Mouse (Mus musculus): ENCODE measurements around the gene Hamp. TPM values are rescaled to one million over a fixed set of nuclear protein-coding genes. Genes with fewer than 3 reads are reported as not detected.

Gene Hamp
- 1.7 and 3.2 TPM in 2 replicates for polyA plus RNA-seq (2012; rRNA removed)

DNA sequence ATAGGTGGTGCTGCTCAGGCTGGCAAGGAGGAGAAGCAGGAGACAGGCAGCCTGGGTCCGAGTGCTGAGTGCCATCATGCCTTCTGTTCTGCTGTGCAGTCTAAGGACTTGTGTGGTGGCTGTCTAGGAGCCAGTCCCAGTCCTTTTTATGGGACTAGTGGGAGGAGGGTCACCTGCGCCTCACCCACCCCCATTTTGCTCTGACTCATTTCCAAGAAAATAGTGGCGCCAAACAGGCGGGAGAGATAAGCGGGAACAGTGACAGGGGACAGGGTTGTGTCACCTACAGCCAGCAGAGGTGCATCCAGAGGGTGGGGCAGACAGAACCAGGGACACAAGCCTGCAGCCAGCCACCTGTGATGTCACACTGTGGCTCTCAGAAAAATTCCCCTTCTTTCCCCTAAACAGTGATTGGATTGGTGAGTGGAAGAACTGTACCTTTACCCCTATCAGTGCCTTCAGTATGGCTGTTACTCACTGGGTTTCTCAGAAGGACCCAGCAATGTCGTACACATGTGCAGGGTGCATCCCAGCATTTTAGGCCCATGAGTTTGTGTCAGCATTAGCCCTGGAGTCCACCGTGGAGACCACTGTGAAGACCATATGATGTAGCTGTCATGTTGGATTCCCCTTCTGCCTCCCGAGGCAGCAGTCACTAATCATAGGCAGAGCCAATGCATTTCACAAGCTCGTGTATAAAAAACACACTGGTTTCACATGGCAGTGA, at the start of gene Hamp:
TSS of gene Hamp (minus strand) at position 124 of the 727 bp plus-strand sequence.
- no peak for DNase-seq (ENCODE audit: low read depth, low spot score)
- WGBS: 46% methylated on average over 9 of the region's 9 CpGs

DNA sequence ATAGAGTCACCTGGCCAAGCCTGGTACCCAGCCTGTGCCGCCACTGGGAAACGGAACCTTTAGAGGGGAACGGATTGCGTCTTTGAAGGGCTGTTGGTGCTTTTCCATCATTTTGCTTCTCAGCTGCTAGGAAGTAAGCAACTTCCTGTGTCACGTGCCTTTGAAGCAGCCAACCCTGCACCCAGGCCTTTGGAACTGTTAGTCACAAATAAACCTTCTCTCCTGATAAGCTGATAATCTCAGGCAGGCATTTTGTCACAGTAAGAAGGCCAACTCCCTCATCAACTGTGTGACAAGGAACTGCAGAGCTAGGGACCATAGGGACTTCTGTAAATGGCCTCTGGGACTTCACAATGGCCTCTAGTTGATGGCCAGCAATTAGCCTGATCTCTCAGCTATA, 48.3 kb upstream of the Hamp start:
- DNase-seq (ENCODE audit: low read depth, low spot score): no peak
- 72% methylated on average over 5 of the region's 5 CpGs for WGBS

GRCm38 (mm10) chr7:30988519-30989162, 44.8 kb upstream of the Hamp start:
- 88% methylated on average over 4 of the region's 4 CpGs for WGBS
- no peak for DNase-seq (ENCODE audit: low read depth, low spot score)

GRCm38 (mm10) chr7:30985357-30985756, 41.5 kb upstream of the Hamp start:
- WGBS: 84% methylated on average over 9 of the region's 9 CpGs
- no peak for DNase-seq (ENCODE audit: low read depth, low spot score)

- no peak for DNase-seq (ENCODE audit: low read depth, low spot score)
- WGBS: 90% methylated on average over 4 of the region's 4 CpGs
Observed at GRCm38 (mm10) chr7:30981703-30982102, 37.9 kb upstream of the Hamp start.

GRCm38 (mm10) chr7:30973501-30974289, 29.9 kb upstream of the Hamp start, which contains the start of gene Fam187b:
Gene Fam187b, plus strand, starts transcription at chr7:30973790.
- 1% methylated on average over 37 of the region's 37 CpGs for WGBS
- DNase-seq (ENCODE audit: low read depth, low spot score): peak; percentile 81

DNA sequence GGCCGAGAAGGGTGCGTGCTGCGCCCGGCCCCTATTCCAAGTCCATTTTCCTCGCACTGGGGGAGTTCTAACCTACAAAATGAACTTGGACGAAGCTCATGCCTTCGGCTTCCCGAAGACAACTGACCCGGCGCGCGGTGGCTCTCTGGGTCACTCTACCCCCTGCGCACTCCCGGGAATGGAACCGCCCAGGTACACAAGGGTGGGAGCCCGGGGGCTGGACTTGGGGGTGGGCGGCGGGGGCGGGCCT, 29.3 kb upstream of the Hamp start, which contains the start of gene Lsr:
TSS of gene Lsr (minus strand) at position 214 of the 250 bp plus-strand sequence.
- DNase-seq (ENCODE audit: low read depth, low spot score): no peak
- 2% methylated on average over 19 of the region's 19 CpGs for WGBS

- WGBS: 6% methylated on average over 41 of the region's 41 CpGs
- DNase-seq (ENCODE audit: low read depth, low spot score): no peak
Observed at GRCm38 (mm10) chr7:30972426-30973250, 28.8 kb upstream of the Hamp start.

- WGBS: 30% methylated on average over 15 of the region's 15 CpGs
- DNase-seq (ENCODE audit: low read depth, low spot score): no peak
Observed at GRCm38 (mm10) chr7:30971901-30972300, 28.1 kb upstream of the Hamp start.

DNA sequence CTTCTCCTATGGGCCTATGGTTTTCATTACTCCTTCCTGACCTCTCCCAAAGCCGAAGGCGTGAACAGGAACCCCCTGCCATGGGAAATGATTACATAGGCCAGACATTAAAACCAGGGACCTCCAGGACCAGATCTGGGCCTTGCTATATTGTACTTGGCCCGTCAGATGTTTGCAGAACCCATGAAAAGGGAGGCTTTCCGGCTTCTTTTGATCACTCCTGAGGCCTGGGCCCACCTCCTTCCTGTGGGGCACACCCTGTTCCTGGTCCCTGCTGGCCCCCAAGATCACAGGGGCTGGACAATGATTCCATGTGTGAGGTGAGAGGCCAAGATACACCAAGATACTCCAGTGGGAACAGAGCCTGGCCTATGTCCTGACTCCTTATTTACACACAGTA, 25.3 kb upstream of the Hamp start:
- 77% methylated on average over 4 of the region's 4 CpGs for WGBS
- no peak for DNase-seq (ENCODE audit: low read depth, low spot score)

- no peak for DNase-seq (ENCODE audit: low read depth, low spot score)
- WGBS: 93% methylated on average over 8 of the region's 8 CpGs
Observed at GRCm38 (mm10) chr7:30968611-30969010, 24.8 kb upstream of the Hamp start.

- DNase-seq (ENCODE audit: low read depth, low spot score): no peak
Observed at GRCm38 (mm10) chr7:30966657-30967056, 22.8 kb upstream of the Hamp start.

GRCm38 (mm10) chr7:30965677-30966076, 21.8 kb upstream of the Hamp start:
- 87% methylated on average over 14 of the region's 14 CpGs for WGBS
- no peak for DNase-seq (ENCODE audit: low read depth, low spot score)

More at GRCm38 (mm10) chr7:30966657-30967056, 22.8 kb upstream of the Hamp start:
- WGBS: 84% methylated on average over 3 of the region's 3 CpGs

DNA sequence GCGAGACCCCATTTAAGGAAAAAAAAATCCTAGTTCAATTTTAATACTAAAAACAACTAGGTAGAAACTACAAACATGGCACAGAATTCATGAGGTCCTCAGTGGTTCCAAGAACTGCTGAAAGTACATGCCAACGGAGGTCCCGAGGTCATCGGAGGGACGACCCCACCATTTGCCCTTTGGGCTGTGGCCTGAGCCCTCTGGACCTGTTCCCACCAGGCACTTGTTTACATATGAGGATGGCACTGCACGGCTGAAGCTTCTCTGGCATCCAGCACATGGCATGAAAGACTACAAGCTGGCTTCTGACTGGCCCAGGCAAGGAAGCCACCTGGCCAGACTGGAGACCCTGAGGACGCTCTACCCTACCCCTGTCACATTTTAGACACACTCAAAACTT, 20.5 kb upstream of the Hamp start:
- WGBS: 87% methylated on average over 7 of the region's 7 CpGs
- no peak for DNase-seq (ENCODE audit: low read depth, low spot score)

DNA sequence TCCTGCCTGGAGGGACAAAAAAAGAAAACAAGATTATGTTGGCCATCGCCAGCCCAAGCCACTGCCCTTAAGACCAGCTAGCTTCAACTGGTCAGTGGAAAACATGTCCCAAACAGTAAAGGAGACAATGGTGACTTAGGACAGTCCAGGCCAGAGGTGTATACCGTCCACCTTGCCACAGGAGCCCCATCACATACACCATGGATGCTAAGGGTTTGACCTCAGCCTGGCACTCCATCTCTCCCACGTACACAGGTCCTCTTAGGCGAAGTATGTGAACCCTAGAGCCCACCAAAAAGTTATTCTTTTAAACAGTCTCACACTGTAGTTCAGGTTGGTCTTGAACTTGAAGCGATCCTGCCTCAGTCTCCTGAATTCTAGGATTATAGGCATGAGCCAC, 19.0 kb upstream of the Hamp start:
- 92% methylated on average over 5 of the region's 5 CpGs for WGBS

GRCm38 (mm10) chr7:30959786-30960349, 16.0 kb upstream of the Hamp start:
- WGBS: 91% methylated on average over 6 of the region's 6 CpGs
- DNase-seq (ENCODE audit: low read depth, low spot score): no peak

More for the DNA sequence above, 19.0 kb upstream of the Hamp start:
- no peak for DNase-seq (ENCODE audit: low read depth, low spot score)

GRCm38 (mm10) chr7:30958866-30959487, 15.1 kb upstream of the Hamp start:
- WGBS: 95% methylated on average over 9 of the region's 9 CpGs
- no peak for DNase-seq (ENCODE audit: low read depth, low spot score)

DNA sequence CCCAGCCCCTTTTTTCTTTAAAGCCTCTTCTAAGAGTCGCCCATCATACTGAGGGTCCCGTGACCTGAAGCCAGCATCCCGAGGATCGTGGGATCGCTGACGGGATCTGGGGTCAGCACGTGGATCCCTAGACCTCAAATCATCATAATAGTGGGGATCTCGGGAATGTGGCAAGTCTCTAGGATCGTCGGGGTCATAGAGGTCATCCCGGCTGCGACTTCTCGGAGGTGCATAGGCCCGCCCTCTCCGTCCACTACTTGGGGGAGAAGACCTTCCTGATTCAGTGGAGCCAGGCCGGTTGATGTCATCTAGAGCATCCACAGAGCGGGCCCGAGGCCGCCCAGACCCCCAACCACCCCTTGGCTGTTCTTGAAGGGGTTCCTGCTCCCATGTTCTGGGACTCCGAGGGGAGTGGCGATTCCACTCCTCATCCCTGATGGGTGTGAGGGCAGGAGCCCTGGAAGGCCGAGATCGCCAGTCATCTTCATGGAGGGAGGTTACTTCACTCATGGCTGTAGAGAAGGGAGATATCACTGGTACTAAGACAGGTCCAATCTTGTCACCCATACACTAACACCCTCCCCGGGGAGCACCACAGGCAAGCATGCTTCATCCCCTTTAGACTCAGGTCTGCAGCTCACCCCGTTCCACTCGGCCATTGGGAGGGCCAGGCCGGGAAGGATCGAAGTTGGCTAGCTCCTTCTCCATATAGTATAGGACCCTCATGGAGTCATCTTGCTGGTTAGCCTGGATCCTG, 14.5 kb upstream of the Hamp start:
- WGBS: 75% methylated on average over 28 of the region's 28 CpGs
- DNase-seq (ENCODE audit: low read depth, low spot score): no peak

Measured in large intestine, adult 2 months (tissue).